Mouse (Mus musculus): ENCODE measurements around the gene Endou.

DNA sequence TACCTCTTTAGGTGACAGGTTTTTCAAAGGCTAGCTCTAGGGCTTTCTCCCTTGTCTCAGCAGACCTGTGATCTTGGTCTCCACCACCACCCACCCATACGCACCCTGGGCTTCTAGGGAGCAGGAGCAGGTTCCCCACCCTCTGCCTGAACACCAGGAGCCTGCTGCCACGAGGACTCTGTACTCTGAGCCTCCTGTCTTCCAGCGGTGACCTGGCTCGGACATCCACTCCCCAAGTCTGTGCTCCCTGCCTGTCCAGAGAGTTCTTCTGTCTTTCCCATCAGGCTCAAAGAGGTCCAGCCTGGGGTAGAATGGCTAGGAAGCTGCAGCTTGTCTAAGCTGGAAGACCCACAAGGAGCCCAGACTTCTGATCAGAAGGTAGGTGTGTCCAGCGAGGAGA is 12.1 kb upstream of the Endou start:
- TF ChIP-seq POLR2A (IDR thresholded peaks at IDR 0.05; ENCODE audit: borderline replicate concordance, low read depth, low read length) (no peak), CTCF (IDR thresholded peaks at IDR 0.05; ENCODE audit: low read depth, low read length) (no peak)

All from bone marrow macrophage, adult 2 months (primary cell).